Mouse (Mus musculus) neural tube, embryonic 15.5 days (tissue): Measurements from ENCODE around the gene Gabrr2. TPM values are rescaled to one million over a fixed set of nuclear protein-coding genes. Genes with fewer than 3 reads are reported as not detected.
"Not testable (repeated sequence)": the region's sequence is repeated elsewhere in the genome, so short reads cannot be mapped to it uniquely, and the experiment has no call there.

Source experiments
- ATAC-seq: fragments of 200-750 bp; cut with Nextera tagmentation; 2 replicates; pipeline ENCODE4 v1.8.0; 2017; ENCODE audit warnings: mild to moderate bottlenecking, moderate TSS enrichment, moderate library complexity; ENCODE audit not compliant: low FRiP score
- H3K27ac ChIP-seq: fragments of 300-500 bp; sonication (generic); replicated peaks from 2 replicates; pipeline ENCODE4 v1.5.1; 2015; ENCODE audit warnings: mild to moderate bottlenecking, inconsistent platforms
- H3K27me3 ChIP-seq: fragments of 300-500 bp; sonication (generic); replicated peaks from 2 replicates; pipeline ENCODE4 v1.6.1; 2015; ENCODE audit warnings: inconsistent platforms
- H3K36me3 ChIP-seq: fragments of 300-500 bp; sonication (generic); 2 replicates; pipeline ENCODE4 v1.6.1; 2015; ENCODE audit warnings: inconsistent platforms
- H3K4me1 ChIP-seq: fragments of 300-500 bp; sonication (generic); 2 replicates; pipeline ENCODE4 v1.6.1; 2015; ENCODE audit warnings: inconsistent platforms
- H3K4me2 ChIP-seq: fragments of 300-500 bp; sonication (generic); 2 replicates; pipeline ENCODE4 v1.6.1; 2015; ENCODE audit warnings: inconsistent platforms, mild to moderate bottlenecking, moderate library complexity
- H3K4me3 ChIP-seq: fragments of 300-500 bp; sonication (generic); replicated peaks from 2 replicates; pipeline ENCODE4 v1.5.1; 2015; ENCODE audit warnings: mild to moderate bottlenecking, inconsistent platforms
- H3K9ac ChIP-seq: fragments of 300-500 bp; sonication (generic); replicated peaks from 2 replicates; pipeline ENCODE4 v1.6.1; 2015; ENCODE audit warnings: mild to moderate bottlenecking, inconsistent platforms
- H3K9me3 ChIP-seq: fragments of 300-500 bp; sonication (generic); replicated peaks from 2 replicates; pipeline ENCODE4 v1.6.1; 2016; ENCODE audit warnings: inconsistent platforms
- WGBS: fragments of 180-500 bp; shearing (Covaris S2); methylation state at CpG from one replicate; pipeline ENCODE4 v1.1.7; 2015; ENCODE audit warnings: mixed read lengths; 5-methylcytosine and 5-hydroxymethylcytosine counted together
- polyA plus RNA-seq: library from polyadenylated mRNA; unstranded; fragments of >200 nt; fragmentation: Nextera tagmentation; extraction: Ambion mirVana; gene quantifications from 2 replicates; pipeline ENCODE4 v1.2.1, GENCODE M21; 2015

Gabrr2 gene
- polyA plus RNA-seq, 1 experiment from 2014 or later: 0.73 TPM

DNA sequence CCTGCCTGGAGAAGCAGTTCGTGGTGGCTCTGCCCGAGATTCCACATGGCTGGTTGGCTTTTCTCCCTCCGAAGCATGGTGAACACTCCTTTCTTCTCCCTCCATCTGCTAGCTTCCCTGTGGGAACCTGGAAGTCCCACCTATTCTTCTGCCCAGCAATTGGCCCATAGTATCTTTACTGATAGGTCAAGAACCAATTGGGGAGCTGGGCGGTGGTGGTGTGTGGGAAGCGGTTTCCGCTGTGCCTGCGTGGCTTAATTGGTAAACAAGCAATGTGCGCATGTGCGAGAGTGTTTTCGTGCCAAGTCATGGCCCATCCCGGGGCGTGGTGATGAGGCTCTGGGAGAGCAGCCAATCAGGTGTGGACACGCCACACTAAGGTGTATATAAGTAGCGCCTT lies 50.1 kb downstream of the Gabrr2 start:
- H3K36me3 ChIP-seq, H3K27me3 ChIP-seq, H3K9ac ChIP-seq, ATAC-seq, H3K4me1 ChIP-seq, H3K4me2 ChIP-seq, H3K27ac ChIP-seq, H3K9me3 ChIP-seq, H3K4me3 ChIP-seq: not testable (repeated sequence)
- WGBS: 97% methylated on average over 14 of the region's 14 CpGs

GRCm38 (mm10) chr4:33119118-33119517 lies 56.3 kb downstream of the Gabrr2 start:
- not testable (repeated sequence) for H3K27ac ChIP-seq, H3K4me3 ChIP-seq, H3K4me1 ChIP-seq, H3K9me3 ChIP-seq, H3K36me3 ChIP-seq, H3K4me2 ChIP-seq, ATAC-seq, H3K9ac ChIP-seq, H3K27me3 ChIP-seq
- WGBS: 6% methylated on average over 3 of the region's 3 CpGs

DNA sequence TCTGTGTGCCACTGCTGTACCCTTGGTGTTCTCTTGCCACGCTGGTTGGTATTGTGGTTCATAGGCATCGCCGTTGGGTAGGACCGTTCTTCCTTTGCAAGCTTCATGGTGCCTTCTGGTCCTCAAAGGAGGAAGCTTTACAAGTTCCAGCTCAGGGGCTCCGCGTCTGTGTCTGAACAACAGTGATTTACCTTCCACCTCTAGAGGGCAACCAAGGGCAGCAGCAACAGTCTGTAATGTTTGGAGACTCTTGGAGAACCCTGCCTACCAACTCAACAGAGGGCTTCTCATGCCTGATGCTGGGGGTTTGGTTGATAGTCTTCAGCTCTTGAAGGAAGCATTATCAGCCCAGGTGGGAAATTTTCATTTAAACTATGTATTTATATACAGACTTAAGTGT lies 61.7 kb downstream of the Gabrr2 start:
- H3K4me3 ChIP-seq: no peak overlapping the region
- H3K4me1 ChIP-seq: no peaks in the 10 kb centered on the region
- no peaks in the 10 kb centered on the region for H3K36me3 ChIP-seq
- ATAC-seq: no peak
- H3K27me3 ChIP-seq: no peaks in the 10 kb centered on the region
- WGBS: 84% methylated on average over 6 of the region's 6 CpGs
- H3K27ac ChIP-seq: no peak overlapping the region
- H3K9me3 ChIP-seq: no peaks in the 10 kb centered on the region
- H3K4me2 ChIP-seq: no peak overlapping the region
- no peak overlapping the region for H3K9ac ChIP-seq

DNA sequence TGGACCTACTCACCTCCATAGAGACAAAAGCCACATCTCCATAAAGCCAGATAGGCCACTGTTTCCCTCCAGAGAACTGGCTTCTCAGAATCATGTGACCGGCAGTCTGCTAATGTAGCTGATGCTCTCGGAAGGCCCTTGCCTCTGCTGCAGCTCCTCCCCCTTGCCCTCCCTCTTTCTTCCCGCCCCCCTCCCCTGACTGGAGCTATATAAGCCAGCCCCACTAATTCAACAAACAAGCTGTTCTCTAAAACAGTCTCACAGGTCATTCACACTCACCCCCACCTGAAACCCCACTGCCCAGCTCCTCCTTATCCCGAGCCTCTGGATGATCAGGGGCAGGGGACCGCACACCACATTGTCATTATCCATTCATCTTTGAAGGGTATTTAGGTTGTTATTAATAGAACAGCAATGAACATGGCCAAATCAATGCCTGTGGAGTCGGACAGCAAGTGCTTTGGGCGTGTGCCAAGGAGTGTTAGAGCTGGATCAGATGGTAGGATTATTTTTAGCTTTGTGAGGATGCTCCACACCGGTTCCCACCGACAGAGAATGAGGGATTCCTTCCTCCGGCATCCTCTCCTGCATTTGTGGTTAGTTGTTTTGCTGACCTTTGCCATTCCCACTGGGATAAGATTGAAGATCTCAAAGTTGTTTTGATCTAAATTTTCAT lies 62.7 kb downstream of the Gabrr2 start:
- WGBS: 69% methylated on average over 10 of the region's 10 CpGs
- Histone ChIP-seq H3K9ac (no peak overlapping the region), H3K4me1 (no peaks in the 10 kb centered on the region), H3K27me3 (no peaks in the 10 kb centered on the region), H3K4me2 (no peak overlapping the region), H3K36me3 (no peaks in the 10 kb centered on the region), H3K27ac (no peak overlapping the region), H3K4me3 (no peak overlapping the region), H3K9me3 (no peaks in the 10 kb centered on the region)
- no peak for ATAC-seq

GRCm38 (mm10) chr4:33132221-33132620 lies 69.4 kb downstream of the Gabrr2 start, which contains the start of gene Gabrr1:
Gene Gabrr1, plus strand, starts transcription at chr4:33132521.
- H3K4me1 ChIP-seq: no peaks in the 10 kb centered on the region
- H3K27me3 ChIP-seq: no peaks in the 10 kb centered on the region
- no peak within 1 kb of the TSS for H3K27ac ChIP-seq
- no peak for ATAC-seq
- H3K4me2 ChIP-seq: no peak within 1 kb of the TSS
- no peaks in the 10 kb centered on the region for H3K9me3 ChIP-seq
- no peak within 1 kb of the TSS for H3K9ac ChIP-seq
- H3K4me3 ChIP-seq: no peak within 1 kb of the TSS
- H3K36me3 ChIP-seq: no peaks in the 10 kb centered on the region
- 81% methylated on average over 11 of the region's 11 CpGs for WGBS

Other genes starting within 250 kb of the Gabrr2 start
- 21.0 and 23.7 TPM in 2 replicates for gene Ankrd6, start 112.2 kb upstream of the Gabrr2 start, polyA plus RNA-seq
- 41.2 and 44.6 TPM in 2 replicates for gene Rragd, start 80.0 kb upstream of the Gabrr2 start, polyA plus RNA-seq
- 71.9 and 77.3 TPM in 2 replicates for gene Ube2j1, start 31.6 kb upstream of the Gabrr2 start, polyA plus RNA-seq
- gene Gabrr1, start 69.5 kb downstream of the Gabrr2 start, polyA plus RNA-seq: 0.27 and 0.28 TPM in 2 replicates
- gene Pm20d2, start 126.7 kb downstream of the Gabrr2 start, polyA plus RNA-seq: 2.2 and 2.5 TPM in 2 replicates
- 70.5 and 74.9 TPM in 2 replicates for gene Srsf12, start 146.0 kb downstream of the Gabrr2 start, polyA plus RNA-seq
- gene Pnrc1, start 227.2 kb downstream of the Gabrr2 start, polyA plus RNA-seq: 46.1 and 59.1 TPM in 2 replicates
- 20.0 and 21.2 TPM in 2 replicates for gene Rngtt, start 247.3 kb downstream of the Gabrr2 start, polyA plus RNA-seq